Mouse (Mus musculus): Measurements from ENCODE around the gene Pld1.

Gene Pld1

DNA sequence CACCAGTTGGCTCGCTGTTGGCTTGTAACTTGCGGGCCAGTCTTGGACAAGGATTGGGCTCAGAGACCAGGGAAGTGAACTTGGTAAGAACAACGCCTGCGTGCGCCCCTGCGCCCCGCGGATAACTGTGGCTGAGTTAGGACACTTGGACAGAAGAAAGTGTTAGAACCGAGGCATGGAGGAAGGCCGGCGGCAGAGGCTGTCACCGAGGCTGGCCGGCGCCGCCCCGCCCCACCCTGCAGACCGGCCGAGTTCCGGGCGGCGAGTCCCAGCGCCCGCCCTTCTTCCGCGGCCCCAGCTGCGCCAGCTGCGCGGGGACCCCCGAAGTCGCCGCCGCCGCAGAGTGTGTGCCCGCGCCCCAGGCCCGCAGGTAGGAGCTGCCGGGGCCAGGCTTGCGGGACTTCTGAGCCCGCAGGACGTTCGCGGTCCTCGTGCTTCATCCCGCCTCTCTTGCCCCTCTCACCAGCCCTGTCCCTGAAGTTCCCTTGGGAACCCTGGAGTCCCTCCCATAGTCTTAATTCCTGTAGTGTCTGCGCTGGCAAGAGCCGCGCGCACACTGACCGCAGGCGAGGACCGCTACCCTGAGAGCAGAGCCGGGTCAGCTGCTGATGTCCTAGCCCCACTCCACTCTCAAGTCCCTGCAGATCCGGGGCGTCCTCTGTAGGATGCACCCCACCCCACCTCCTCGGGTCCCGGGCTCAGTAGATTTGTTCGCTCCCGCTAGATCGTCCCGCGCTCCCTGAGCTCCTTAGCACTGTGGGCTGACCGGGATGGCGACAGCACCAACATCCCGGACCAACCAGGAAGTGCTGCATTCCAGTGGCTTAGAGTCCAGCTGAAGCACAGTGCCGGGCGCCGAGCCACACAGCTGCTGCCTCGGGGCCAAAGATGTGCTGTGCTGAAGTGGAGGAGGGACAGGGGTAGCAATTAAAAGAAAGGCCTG is at the start of gene Pld1:
Pld1 (plus strand) TSS at position 315 of the 943 bp plus-strand sequence.
- no peak for DNase-seq (ENCODE audit: low read depth, low spot score)

DNA sequence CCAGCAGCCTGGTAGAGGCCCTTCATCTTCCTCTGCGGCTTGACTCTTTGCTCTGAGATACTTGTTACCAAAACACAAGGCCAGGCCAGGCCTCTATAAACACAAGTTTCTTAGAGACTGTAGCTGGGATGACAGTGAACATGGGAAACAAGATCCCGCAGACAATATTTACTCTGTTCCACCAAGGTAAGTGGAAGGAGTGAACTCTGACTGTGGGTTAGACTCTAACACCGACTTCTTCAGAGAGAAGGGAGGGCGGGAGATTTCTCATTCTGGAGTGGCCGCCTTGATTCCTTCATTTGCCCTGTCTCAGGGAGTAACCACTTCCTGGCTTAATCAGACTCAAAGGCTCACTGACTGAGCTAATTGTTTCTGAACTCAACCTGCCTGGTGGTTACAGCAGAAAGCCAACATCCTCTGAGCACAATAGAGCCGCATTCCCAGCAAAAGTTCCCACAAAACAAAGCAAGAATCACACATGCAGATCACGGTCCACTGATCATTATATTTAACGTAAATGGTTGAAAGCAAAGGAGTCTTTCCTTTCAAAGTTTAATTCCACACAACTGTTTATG is 42.1 kb upstream of the Pld1 start, which contains the start of gene Tmem212:
Tmem212 (minus strand) TSS at position 51 of the 575 bp plus-strand sequence.
- no peak for DNase-seq (ENCODE audit: low read depth, low spot score)
- H3K27me3 ChIP-seq (ENCODE audit: control insufficient read depth, insufficient read depth, low read length, poor library complexity, severe bottlenecking), result no peaks in the 10 kb centered on the region
- no peaks in the 10 kb centered on the region for H3K36me3 ChIP-seq (ENCODE audit: control insufficient read depth, insufficient read depth, low read length, poor library complexity, severe bottlenecking)

More for the DNA sequence above, at the start of gene Pld1:
- H3K27me3 ChIP-seq (ENCODE audit: control insufficient read depth, insufficient read depth, low read length, poor library complexity, severe bottlenecking), result no peaks in the 10 kb centered on the region
- H3K36me3 ChIP-seq (ENCODE audit: control insufficient read depth, insufficient read depth, low read length, poor library complexity, severe bottlenecking), result no peaks in the 10 kb centered on the region

DNA sequence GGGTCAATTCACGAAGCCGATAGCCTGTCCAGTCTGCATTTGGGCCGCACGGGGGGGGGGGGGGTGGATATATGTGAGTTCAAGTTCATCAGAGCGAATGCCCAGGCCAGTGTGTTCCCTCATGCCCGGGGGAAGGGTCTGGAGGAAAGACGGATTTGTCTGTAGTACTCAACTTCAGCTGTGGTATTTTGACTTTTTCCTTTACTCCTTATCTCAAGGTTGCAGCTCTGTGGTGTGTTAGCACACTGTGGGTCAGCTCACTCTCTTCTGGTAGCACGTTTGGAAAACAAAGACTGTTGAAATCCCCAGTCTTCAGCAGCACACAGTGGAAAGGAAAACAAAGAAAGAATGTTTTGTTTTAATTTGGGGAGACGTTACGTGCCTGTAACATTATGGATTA is 40.3 kb upstream of the Pld1 start:
- no peak for DNase-seq (ENCODE audit: low read depth, low spot score)
- Histone ChIP-seq H3K27me3 (ENCODE audit: control insufficient read depth, insufficient read depth, low read length, poor library complexity, severe bottlenecking) (no peaks in the 10 kb centered on the region), H3K36me3 (ENCODE audit: control insufficient read depth, insufficient read depth, low read length, poor library complexity, severe bottlenecking) (no peaks in the 10 kb centered on the region)

DNA sequence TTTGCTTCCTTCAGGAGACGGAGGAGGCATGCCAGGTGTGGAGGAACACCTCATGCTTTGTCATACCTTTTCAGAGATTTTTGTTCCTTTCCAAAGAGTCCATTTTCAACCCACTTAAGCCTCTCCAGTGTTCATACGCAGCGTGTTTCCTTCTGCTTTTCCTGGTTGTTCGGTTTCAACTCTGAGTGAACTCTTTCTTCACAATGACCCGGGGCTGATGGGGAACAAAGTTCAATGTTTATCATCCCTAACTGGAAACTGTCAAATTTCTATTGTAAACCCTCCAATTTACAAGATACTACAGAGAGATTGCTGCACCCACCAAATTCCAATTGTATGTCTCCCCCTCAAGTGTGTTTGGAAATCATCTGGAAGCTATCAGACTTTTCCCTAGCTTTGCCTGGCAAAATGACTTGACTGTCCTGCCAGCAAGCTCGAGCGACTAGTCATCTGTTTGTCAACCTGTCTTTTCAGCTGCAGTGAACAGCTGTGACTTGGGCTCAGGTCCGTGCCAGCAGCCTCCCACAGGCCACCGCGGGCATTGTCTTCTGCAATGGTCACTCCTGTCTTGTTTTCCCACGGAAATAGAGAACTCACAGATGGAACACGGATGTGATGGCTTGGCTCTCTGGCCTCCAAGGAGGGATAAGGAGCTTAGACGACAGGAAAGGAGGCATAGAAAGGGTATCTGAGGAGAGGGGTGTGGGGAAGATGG is 39.3 kb upstream of the Pld1 start:
- H3K36me3 ChIP-seq (ENCODE audit: control insufficient read depth, insufficient read depth, low read length, poor library complexity, severe bottlenecking), result no peaks in the 10 kb centered on the region
- no peak for DNase-seq (ENCODE audit: low read depth, low spot score)
- H3K27me3 ChIP-seq (ENCODE audit: control insufficient read depth, insufficient read depth, low read length, poor library complexity, severe bottlenecking), result no peaks in the 10 kb centered on the region

DNA sequence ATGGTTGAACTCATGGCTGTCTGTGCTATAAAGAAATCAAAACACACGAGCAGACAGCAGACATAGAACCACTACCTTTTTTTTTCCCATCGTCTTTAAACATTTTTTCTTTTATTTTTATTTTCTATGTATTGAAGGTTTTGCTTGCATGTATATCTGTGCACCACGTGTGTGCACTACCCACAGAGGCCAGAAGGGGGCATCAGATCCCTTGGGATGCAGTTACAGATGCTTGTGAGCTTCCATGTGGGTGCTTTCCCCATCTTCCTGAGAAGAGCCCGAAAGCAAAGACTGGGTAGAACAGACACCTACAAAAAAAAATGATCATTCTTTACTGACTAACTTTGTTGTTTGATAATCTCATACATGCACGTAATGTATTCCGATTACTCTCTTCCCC is 36.6 kb upstream of the Pld1 start:
- no peaks in the 10 kb centered on the region for H3K36me3 ChIP-seq (ENCODE audit: control insufficient read depth, insufficient read depth, low read length, poor library complexity, severe bottlenecking)
- H3K27me3 ChIP-seq (ENCODE audit: control insufficient read depth, insufficient read depth, low read length, poor library complexity, severe bottlenecking), result no peaks in the 10 kb centered on the region
- DNase-seq (ENCODE audit: low read depth, low spot score), result no peak

DNA sequence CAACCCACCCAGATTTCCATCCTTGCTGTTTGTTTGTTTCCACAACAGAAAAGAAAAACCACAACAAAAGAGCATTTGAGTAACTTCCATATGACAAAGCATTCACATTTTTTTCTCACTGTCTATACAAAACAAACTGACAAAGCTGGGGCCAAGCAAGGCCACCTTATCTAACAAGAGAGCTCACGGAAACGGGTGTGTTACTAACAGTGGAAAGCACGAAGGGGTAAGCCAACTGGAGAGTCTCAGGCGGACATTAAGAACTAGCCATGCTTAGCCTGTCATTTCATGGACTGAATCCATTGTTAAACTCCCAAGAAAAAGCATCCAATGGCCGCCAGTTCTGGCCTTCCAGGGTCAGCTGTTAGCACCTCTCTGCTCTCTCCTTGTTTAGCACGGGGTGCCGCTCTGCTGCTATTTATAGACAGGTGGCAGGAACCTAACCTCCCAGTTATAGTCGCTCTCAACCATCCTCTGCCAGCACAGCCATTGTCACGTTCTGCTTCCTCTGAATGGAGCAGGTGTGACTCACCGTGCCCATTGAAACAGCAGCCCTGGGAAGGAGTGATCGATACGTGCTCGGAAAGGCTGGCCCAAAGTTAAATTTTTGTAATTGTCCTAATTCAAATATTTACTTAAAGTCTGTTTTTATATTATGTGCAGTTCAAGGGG is 33.7 kb upstream of the Pld1 start:
- no peak for DNase-seq (ENCODE audit: low read depth, low spot score)
- Histone ChIP-seq H3K27me3 (ENCODE audit: control insufficient read depth, insufficient read depth, low read length, poor library complexity, severe bottlenecking) (no peaks in the 10 kb centered on the region), H3K36me3 (ENCODE audit: control insufficient read depth, insufficient read depth, low read length, poor library complexity, severe bottlenecking) (no peaks in the 10 kb centered on the region)

DNA sequence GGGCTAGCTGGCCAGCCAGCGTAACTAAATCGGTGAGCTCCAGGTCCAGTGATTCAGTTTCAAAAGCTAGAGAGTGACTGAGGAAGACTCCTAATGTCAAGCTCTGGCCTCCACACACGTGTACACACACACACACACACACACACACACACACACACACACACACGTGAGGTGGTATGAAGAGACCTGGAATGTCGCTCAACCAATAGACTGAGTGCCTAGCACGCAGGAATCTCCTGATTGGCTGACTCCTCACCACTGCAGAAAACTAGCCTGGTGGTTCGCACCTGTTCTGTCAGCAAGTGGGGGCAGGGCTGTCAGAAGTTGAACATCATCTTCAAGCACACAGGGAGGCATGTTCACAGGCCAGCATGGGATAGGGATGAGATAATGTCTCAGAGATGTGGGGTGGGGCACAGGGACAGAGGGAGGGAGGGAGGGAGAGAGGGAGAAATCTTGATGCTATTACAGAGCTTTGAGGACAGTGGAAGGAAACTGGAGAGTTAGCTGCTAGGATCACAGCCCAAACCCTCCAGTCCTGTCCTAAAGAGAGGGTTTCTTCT is 31.8 kb upstream of the Pld1 start:
- DNase-seq (ENCODE audit: low read depth, low spot score), result no peak
- Histone ChIP-seq H3K27me3 (ENCODE audit: control insufficient read depth, insufficient read depth, low read length, poor library complexity, severe bottlenecking) (no peaks in the 10 kb centered on the region), H3K36me3 (ENCODE audit: control insufficient read depth, insufficient read depth, low read length, poor library complexity, severe bottlenecking) (no peaks in the 10 kb centered on the region)

DNA sequence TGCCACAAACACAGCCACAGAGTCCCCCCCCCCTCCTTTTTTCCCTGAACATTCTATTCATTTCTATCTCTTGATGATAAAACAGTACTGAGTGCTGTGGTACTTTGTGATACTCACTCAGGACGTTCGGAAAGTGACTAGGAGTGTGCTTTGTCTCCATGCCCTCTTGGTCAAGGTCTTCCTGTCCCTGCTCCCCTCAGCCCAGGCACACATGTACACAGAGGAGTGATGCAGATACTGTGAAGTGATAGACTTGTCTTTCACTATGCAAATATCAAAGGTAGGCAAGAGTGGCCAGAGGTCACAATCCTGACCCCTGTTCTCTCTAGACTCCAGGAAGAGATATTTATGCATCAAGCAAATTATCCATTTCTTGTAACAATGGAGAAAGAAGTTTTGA is 31.2 kb upstream of the Pld1 start:
- DNase-seq (ENCODE audit: low read depth, low spot score), result no peak

DNA sequence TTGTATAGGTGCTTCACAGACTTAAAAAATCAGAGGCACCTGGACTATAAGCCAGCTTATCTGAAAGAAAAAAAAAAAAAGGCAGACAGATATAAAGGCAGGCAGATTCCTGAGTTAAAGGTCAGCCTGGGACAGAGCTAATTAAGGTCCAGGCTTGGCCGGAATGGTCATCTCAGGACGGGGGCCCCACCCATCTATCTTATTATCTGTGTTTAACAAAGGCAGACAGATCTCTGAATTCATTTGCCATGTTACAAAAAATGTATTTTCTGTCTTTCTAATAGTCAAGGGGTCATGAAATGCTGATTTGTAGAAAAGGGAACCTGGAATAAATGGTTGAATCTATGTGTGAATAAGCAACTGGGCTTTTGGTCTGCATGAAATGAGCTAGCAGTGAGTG is 30.2 kb upstream of the Pld1 start:
- Histone ChIP-seq H3K36me3 (ENCODE audit: control insufficient read depth, insufficient read depth, low read length, poor library complexity, severe bottlenecking) (no peaks in the 10 kb centered on the region), H3K27me3 (ENCODE audit: control insufficient read depth, insufficient read depth, low read length, poor library complexity, severe bottlenecking) (no peaks in the 10 kb centered on the region)
- no peak for DNase-seq (ENCODE audit: low read depth, low spot score)

More for the DNA sequence above, 31.2 kb upstream of the Pld1 start:
- Histone ChIP-seq H3K36me3 (ENCODE audit: control insufficient read depth, insufficient read depth, low read length, poor library complexity, severe bottlenecking) (no peaks in the 10 kb centered on the region), H3K27me3 (ENCODE audit: control insufficient read depth, insufficient read depth, low read length, poor library complexity, severe bottlenecking) (no peaks in the 10 kb centered on the region)

DNA sequence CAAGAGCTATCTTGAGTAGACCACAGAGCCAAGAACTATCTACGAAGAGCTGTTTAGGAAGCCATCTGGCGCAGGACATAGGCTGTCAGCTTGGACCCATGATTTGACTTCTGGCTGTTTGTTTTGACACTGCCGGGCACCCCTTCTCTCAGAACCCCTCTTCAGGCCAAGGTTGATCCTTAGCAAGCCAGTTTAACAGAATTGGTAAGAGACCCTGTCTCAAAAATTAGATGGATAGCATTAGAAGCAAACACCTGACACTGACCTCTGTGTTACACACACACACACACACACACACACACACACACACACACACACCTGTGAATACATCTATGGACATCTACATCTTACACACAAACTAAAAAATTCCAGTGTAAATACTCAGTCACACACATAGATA is 29.5 kb upstream of the Pld1 start:
- Histone ChIP-seq H3K27me3 (ENCODE audit: control insufficient read depth, insufficient read depth, low read length, poor library complexity, severe bottlenecking) (no peaks in the 10 kb centered on the region), H3K36me3 (ENCODE audit: control insufficient read depth, insufficient read depth, low read length, poor library complexity, severe bottlenecking) (no peaks in the 10 kb centered on the region)

DNA sequence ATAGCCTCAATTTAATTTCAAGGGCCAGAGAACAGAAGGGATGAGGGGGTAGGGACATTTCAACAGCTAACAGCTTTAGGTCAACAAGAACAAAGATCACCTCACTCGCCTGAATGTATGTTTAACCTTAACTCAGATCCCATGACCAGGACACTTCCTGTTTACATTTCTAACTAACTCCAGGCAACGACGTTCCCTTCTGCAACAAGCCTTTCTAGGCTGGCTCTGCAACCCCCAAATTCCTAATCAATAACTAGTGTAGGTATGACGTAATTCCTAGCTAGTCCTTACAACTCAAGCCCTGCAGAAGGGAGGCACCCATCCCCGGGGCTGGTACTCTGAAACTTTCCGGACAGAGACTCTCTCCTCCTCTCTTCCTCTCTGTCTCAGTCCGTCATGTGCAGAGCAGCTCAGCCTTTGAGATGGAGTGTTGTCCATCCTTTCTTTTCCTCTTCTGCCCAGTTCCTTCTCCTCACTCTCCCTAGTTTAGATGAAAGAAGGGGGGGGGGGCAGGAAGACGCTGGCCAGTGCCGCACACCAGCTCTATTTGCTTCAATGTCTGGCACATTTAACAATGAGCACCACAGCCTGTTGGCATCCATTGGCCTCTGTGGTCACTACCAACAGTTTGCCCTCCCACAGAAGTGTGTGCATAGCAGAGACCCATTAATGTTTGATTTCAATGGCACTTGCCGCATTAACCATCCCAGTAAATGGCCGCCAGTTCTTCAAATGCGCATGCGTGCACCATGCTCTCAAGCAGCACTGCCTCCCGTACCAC is 19.6 kb upstream of the Pld1 start:
- Histone ChIP-seq H3K36me3 (ENCODE audit: control insufficient read depth, insufficient read depth, low read length, poor library complexity, severe bottlenecking) (no peaks in the 10 kb centered on the region), H3K27me3 (ENCODE audit: control insufficient read depth, insufficient read depth, low read length, poor library complexity, severe bottlenecking) (no peaks in the 10 kb centered on the region)
- DNase-seq (ENCODE audit: low read depth, low spot score), result no peak

More for the DNA sequence above, 29.5 kb upstream of the Pld1 start:
- DNase-seq (ENCODE audit: low read depth, low spot score), result no peak

DNA sequence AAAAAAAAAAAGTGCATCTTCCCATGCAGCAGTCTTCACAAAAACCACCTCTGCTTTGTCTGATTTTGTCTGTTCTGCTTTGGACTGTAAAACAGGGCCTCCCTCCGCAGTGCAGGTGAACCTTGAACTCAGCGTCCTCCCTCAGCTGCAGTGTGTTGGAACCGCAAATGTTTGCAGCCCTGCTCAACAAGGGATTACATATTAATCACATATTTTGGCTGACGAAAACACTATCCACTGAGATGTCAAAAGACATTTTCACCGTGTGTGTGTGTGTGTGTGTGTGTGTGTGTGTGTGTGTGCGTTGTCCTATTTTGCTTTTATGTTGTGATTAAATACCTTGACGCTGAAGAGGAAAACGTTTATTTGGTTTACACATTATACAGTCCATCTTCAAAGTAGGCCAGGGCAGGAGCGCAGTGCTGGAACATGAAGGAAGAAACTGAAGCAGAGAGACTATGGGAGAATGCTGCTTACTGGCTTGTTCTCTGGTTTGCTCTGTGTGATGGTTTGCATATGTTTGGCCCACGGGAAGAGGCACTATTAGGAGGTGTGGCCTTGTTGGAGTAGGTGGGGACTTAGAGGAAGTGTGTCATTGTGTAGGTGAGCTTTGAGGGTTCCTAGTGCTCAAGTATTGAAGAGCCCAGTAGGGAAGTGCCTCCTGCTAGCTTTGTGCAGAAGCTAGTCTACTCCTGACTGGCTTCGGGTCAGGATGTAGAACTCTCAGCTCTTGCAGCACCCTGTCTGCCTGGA is 17.1 kb upstream of the Pld1 start:
- Histone ChIP-seq H3K27me3 (ENCODE audit: control insufficient read depth, insufficient read depth, low read length, poor library complexity, severe bottlenecking) (no peaks in the 10 kb centered on the region), H3K36me3 (ENCODE audit: control insufficient read depth, insufficient read depth, low read length, poor library complexity, severe bottlenecking) (no peaks in the 10 kb centered on the region)
- DNase-seq (ENCODE audit: low read depth, low spot score), result no peak

DNA sequence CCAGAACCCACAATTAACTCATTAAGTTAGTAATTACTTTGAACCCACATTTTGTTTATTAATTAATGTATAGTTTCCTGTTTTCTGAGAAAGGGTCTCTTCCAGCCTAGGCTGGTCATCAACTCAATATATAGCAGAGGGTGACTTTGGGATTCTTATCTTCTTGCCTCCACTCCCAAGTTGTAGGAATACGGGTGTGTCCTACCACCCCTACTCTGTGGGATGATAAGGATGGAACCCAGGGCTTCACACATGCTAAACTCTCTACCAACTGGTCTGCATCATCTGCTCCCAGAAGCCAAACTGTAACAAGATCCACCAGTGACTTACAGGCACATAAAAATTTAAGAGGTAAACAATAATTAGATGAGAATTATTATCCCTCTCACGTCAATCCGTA is 14.5 kb upstream of the Pld1 start:
- no peaks in the 10 kb centered on the region for H3K36me3 ChIP-seq (ENCODE audit: control insufficient read depth, insufficient read depth, low read length, poor library complexity, severe bottlenecking)
- DNase-seq (ENCODE audit: low read depth, low spot score), result no peak
- no peaks in the 10 kb centered on the region for H3K27me3 ChIP-seq (ENCODE audit: control insufficient read depth, insufficient read depth, low read length, poor library complexity, severe bottlenecking)

All from splenic B cell, adult 2 months (primary cell).